Mouse (Mus musculus) ES-Bruce4 (cell line): ENCODE data around the gene Mturn.

Source experiments
- CTCF ChIP-seq: IDR thresholded peaks from one replicate; pipeline ENCODE4 v1.8.1; 2011; ENCODE audit warnings: low read depth, low read length
- POLR2A ChIP-seq: IDR thresholded peaks from one replicate; pipeline ENCODE4 v1.8.1; 2011; ENCODE audit warnings: low read length; ENCODE audit not compliant: insufficient read depth

DNA sequence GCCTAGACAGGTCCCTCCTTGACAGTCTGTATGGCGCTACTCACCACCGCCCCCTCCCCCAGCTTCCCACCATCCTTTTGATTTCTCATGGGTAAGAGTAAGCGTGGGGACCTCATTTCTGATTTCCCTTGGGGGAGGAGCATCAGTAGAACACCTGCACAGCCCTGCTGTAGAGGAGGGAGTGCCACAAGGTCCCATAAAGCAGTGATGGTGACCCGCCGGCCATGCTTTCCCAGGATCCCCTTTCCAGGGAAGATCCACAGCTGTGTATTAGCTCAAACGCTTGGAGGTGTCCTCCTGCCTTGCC is 23.1 kb downstream of the Mturn start:
- no peak for TF ChIP-seq POLR2A
- TF ChIP-seq CTCF = no peak
